Mouse (Mus musculus) layer of hippocampus, postnatal 25 days (tissue): Measurements from ENCODE around the gene Adra1b. TPM values are rescaled to one million over a fixed set of nuclear protein-coding genes. Genes with fewer than 3 reads are reported as not detected.

ENCODE experiments used
- DNase-seq, 2 experiments: peaks; one replicate each; pipeline ENCODE4 v3.0.0; 2022; ENCODE audit warnings: mixed read lengths in 2 of 2, low spot score in 1 of 2; ENCODE audit errors: extremely low spot score in 1 of 2
- total RNA-seq, 2 experiments: library from RNA; stranded (reverse); gene quantifications; 2 replicates each; pipeline ENCODE4 v1.2.3; 2021

The Adra1b gene
- total RNA-seq, 2 experiments from 2014 or later, result 3.2 to 3.8 TPM

- no peak for DNase-seq
These were observed 149.5 kb downstream of the Adra1b start for GRCm38 (mm10) chr11:43751542-43751941.

GRCm38 (mm10) chr11:43747233-43748226 is 153.5 kb downstream of the Adra1b start, which contains the start of gene Ttc1:
TSS of gene Ttc1 (minus strand) at chr11:43748008.
- DNase-seq, result peak; percentile 85 to 93

GRCm38 (mm10) chr11:43728737-43729301 is 172.2 kb downstream of the Adra1b start:
- DNase-seq, result no peak

GRCm38 (mm10) chr11:43727796-43728195 is 173.2 kb downstream of the Adra1b start:
- DNase-seq, result no peak

Other genes starting within 250 kb of the Adra1b start
- gene Pwwp2a, start 219.2 kb downstream of the Adra1b start, total RNA-seq, result 10 to 100 TPM; 66.8 to 72.4 TPM
- gene Ttc1, start 153.2 kb downstream of the Adra1b start, total RNA-seq, result 10 to 100 TPM; 45.5 to 56.4 TPM